Mouse (Mus musculus): ENCODE measurements around the gene Syt5. TPM values are rescaled to one million over a fixed set of nuclear protein-coding genes. Genes with fewer than 3 reads are reported as not detected.
"Not testable (repeated sequence)": the region's sequence is repeated elsewhere in the genome, so short reads cannot be mapped to it uniquely, and the experiment has no call there.

Gene Syt5
- polyA plus RNA-seq (2014; fragmentation: Nextera tagmentation; extraction: Ambion mirVana): 10.4 and 10.5 TPM in 2 replicates

DNA sequence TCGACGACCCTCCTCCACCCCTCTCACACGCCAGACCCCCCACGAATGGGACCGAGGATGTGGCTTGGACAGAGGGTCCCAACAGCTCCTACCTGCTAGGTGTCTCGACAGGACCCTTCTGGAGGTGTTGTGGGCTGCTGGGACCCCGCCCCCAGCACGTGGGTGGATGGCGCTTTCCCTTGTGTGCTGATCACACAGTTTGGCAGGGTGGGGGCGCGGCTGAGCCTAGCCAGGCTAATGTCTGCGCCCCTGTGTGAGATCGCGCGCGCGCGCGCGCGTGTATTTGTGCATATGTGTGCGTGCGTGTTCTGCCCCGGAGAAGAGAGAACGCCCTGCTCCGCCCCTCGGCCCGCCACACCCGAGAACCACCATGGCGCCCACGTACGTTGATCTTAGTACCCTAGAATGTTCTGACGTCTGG is at the start of gene Syt5:
Syt5 (minus strand) TSS at position 321 of the 421 bp plus-strand sequence.
- Histone ChIP-seq H3K9ac (ENCODE audit: low read length) (peak within 1 kb of the TSS; percentile 51), H3K36me3 (ENCODE audit: control insufficient read depth, insufficient read depth, low read length) (no peaks in the 10 kb centered on the region), H3K9me3 (ENCODE audit: control insufficient read depth, low read length) (no peaks in the 10 kb centered on the region), H3K27ac (ENCODE audit: low read depth, low read length) (peak within 1 kb of the TSS; percentile 42), H3K27me3 (ENCODE audit: control insufficient read depth, insufficient read depth, low read length) (no peaks in the 10 kb centered on the region), H3K4me3 (ENCODE audit: low read depth, low read length) (peak within 1 kb of the TSS; percentile 45), H3K4me1 (ENCODE audit: control insufficient read depth, insufficient read depth, low read length) (peaks cover 8% of the 10 kb centered on the region), H3K4me2 (peak within 1 kb of the TSS; percentile 75)
- DNase-seq (ENCODE audit: low spot score, missing footprints) (peak; percentile 89), ATAC-seq (ENCODE audit: low FRiP score) (peak; percentile 68)
- 11% methylated on average over 33 of the region's 33 CpGs for WGBS

- H3K27ac ChIP-seq (ENCODE audit: low read depth, low read length); ATAC-seq (ENCODE audit: low FRiP score); H3K4me1 ChIP-seq (ENCODE audit: control insufficient read depth, insufficient read depth, low read length); H3K4me2 ChIP-seq; H3K4me3 ChIP-seq (ENCODE audit: low read depth, low read length); DNase-seq (ENCODE audit: low spot score, missing footprints); H3K9ac ChIP-seq (ENCODE audit: low read length); H3K27me3 ChIP-seq (ENCODE audit: control insufficient read depth, insufficient read depth, low read length); H3K9me3 ChIP-seq (ENCODE audit: control insufficient read depth, low read length); H3K36me3 ChIP-seq (ENCODE audit: control insufficient read depth, insufficient read depth, low read length): not testable (repeated sequence)
- 69% methylated on average over 4 of the region's 4 CpGs for WGBS
Observed at GRCm38 (mm10) chr7:4597046-4597445, 49.7 kb upstream of the Syt5 start.

DNA sequence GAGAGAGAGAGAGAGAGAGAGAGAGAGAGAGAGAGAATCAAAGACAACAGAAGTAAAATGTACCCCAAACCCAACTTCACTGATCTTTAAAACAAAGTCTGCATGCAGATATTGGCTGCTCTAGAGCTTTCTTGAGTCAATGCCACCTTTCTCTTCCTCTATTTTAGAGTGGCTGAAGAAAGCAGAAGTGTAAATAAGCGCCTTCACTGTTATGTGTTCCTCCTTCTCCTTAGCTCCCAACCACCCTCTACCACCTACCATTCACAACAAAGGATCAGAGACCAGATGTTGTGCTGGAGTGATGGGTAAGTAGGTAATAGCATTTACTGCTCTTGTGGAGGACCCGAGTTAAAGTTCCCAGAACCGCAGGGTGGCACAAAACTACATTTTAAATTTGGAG is 34.1 kb upstream of the Syt5 start:
- not testable (repeated sequence) for H3K9me3 ChIP-seq (ENCODE audit: control insufficient read depth, low read length); H3K4me2 ChIP-seq; ATAC-seq (ENCODE audit: low FRiP score); H3K4me3 ChIP-seq (ENCODE audit: low read depth, low read length); H3K4me1 ChIP-seq (ENCODE audit: control insufficient read depth, insufficient read depth, low read length); H3K27me3 ChIP-seq (ENCODE audit: control insufficient read depth, insufficient read depth, low read length); H3K27ac ChIP-seq (ENCODE audit: low read depth, low read length); DNase-seq (ENCODE audit: low spot score, missing footprints); H3K9ac ChIP-seq (ENCODE audit: low read length); H3K36me3 ChIP-seq (ENCODE audit: control insufficient read depth, insufficient read depth, low read length)
- WGBS: 80% methylated on average over 3 of the region's 3 CpGs

DNA sequence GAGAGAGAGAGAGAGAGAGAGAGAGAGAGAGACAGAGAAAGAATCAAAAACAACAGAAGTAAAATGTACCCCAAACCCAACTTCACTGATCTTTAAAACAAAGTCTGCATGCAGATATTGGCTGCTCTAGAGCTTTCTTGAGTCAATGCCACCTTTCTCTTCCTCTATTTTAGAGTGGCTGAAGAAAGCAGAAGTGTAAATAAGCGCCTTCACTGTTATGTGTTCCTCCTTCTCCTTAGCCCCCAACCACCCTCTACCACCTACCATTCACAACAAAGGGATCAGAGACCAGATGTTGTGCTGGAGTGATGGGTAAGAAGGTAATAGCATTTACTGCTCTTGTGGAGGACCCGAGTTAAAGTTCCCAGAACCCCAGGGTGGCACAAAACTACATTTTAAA is 25.0 kb upstream of the Syt5 start:
- ATAC-seq (ENCODE audit: low FRiP score); H3K27ac ChIP-seq (ENCODE audit: low read depth, low read length); H3K9ac ChIP-seq (ENCODE audit: low read length); H3K4me2 ChIP-seq; H3K36me3 ChIP-seq (ENCODE audit: control insufficient read depth, insufficient read depth, low read length); DNase-seq (ENCODE audit: low spot score, missing footprints); H3K4me1 ChIP-seq (ENCODE audit: control insufficient read depth, insufficient read depth, low read length); H3K27me3 ChIP-seq (ENCODE audit: control insufficient read depth, insufficient read depth, low read length); H3K9me3 ChIP-seq (ENCODE audit: control insufficient read depth, low read length); H3K4me3 ChIP-seq (ENCODE audit: low read depth, low read length): not testable (repeated sequence)
- WGBS: 72% methylated on average over 2 of the region's 2 CpGs

DNA sequence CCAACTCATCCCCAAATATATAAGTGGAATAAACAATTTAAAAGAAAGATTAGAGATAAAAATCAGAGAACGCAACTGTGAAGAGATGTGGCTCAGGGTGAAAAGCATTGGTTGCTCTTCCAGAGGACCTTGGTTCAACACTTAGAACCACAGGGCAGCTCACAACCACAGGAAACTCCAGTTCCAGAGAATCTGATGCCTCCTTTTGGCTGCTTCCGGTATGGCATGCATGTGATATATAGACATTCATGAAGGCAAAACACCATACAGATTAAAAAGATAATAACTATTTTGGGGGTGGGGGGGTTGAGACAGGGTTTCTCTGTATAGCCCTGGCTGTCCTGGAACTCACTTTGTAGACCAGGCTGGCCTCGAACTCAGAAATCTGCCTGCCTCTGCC is 15.3 kb upstream of the Syt5 start:
- 91% methylated on average over 3 of the region's 3 CpGs for WGBS
- no peak overlapping the region for H3K27ac ChIP-seq (ENCODE audit: low read depth, low read length)
- no peaks in the 10 kb centered on the region for H3K36me3 ChIP-seq (ENCODE audit: control insufficient read depth, insufficient read depth, low read length)
- H3K4me1 ChIP-seq (ENCODE audit: control insufficient read depth, insufficient read depth, low read length): no peaks in the 10 kb centered on the region
- no peak overlapping the region for H3K9ac ChIP-seq (ENCODE audit: low read length)
- H3K9me3 ChIP-seq (ENCODE audit: control insufficient read depth, low read length): no peaks in the 10 kb centered on the region
- no peaks in the 10 kb centered on the region for H3K27me3 ChIP-seq (ENCODE audit: control insufficient read depth, insufficient read depth, low read length)
- DNase-seq (ENCODE audit: low spot score, missing footprints) (no peak), ATAC-seq (ENCODE audit: low FRiP score) (no peak)
- no peak overlapping the region for H3K4me3 ChIP-seq (ENCODE audit: low read depth, low read length)
- no peak overlapping the region for H3K4me2 ChIP-seq

DNA sequence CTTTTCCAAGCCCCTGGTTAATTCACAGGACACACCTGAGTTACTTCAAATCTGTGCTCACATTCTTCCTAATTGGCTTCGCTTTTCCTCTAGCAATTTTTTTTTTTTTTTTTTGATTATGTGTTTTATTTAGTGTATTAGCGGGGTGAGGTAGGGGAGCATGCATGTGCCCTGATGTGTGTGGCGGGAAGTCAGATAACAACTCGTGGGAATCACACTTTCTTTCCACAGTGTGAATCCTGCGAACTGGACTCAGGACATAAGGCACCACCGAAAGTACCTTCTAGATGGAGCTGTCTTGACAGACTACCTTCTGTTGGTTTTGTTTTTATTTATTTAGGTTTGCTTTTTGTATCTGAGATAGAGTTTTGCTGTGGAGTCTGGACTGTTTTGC is 9.8 kb upstream of the Syt5 start:
- Histone ChIP-seq H3K36me3 (ENCODE audit: control insufficient read depth, insufficient read depth, low read length) (no peaks in the 10 kb centered on the region), H3K4me3 (ENCODE audit: low read depth, low read length) (no peak overlapping the region), H3K9ac (ENCODE audit: low read length) (no peak overlapping the region), H3K4me2 (no peak overlapping the region), H3K9me3 (ENCODE audit: control insufficient read depth, low read length) (no peaks in the 10 kb centered on the region), H3K27me3 (ENCODE audit: control insufficient read depth, insufficient read depth, low read length) (no peaks in the 10 kb centered on the region), H3K27ac (ENCODE audit: low read depth, low read length) (no peak overlapping the region), H3K4me1 (ENCODE audit: control insufficient read depth, insufficient read depth, low read length) (0 out of 2 replicates have a peak, but pooled peaks cover 2% of the 10 kb centered on the region)
- WGBS: 72% methylated on average over 6 of the region's 6 CpGs
- ATAC-seq (ENCODE audit: low FRiP score) (peak; percentile 51; the same call in 1 of the 2 replicates), DNase-seq (ENCODE audit: low spot score, missing footprints) (no peak)

GRCm38 (mm10) chr7:4556256-4557166 is 9.2 kb upstream of the Syt5 start:
- Histone ChIP-seq H3K27ac (ENCODE audit: low read depth, low read length) (no peak overlapping the region), H3K4me1 (ENCODE audit: control insufficient read depth, insufficient read depth, low read length) (0 out of 2 replicates have a peak, but pooled peaks cover 2% of the 10 kb centered on the region), H3K4me2 (no peak overlapping the region), H3K9me3 (ENCODE audit: control insufficient read depth, low read length) (no peaks in the 10 kb centered on the region), H3K27me3 (ENCODE audit: control insufficient read depth, insufficient read depth, low read length) (no peaks in the 10 kb centered on the region), H3K36me3 (ENCODE audit: control insufficient read depth, insufficient read depth, low read length) (no peaks in the 10 kb centered on the region), H3K4me3 (ENCODE audit: low read depth, low read length) (no peak overlapping the region), H3K9ac (ENCODE audit: low read length) (no peak overlapping the region)
- 22% methylated on average over 15 of the region's 15 CpGs for WGBS
- peak; percentile 91 for ATAC-seq (ENCODE audit: low FRiP score)
- DNase-seq (ENCODE audit: low spot score, missing footprints): peak; percentile 97

GRCm38 (mm10) chr7:4546591-4547131 is 680 bp downstream of the Syt5 start:
- H3K9ac ChIP-seq (ENCODE audit: low read length): peak overlapping the region; percentile 51
- 2% methylated on average over 26 of the region's 26 CpGs for WGBS
- H3K9me3 ChIP-seq (ENCODE audit: control insufficient read depth, low read length): no peaks in the 10 kb centered on the region
- peak overlapping the region; percentile 75 for H3K4me2 ChIP-seq
- DNase-seq (ENCODE audit: low spot score, missing footprints) (peak; percentile 99), ATAC-seq (ENCODE audit: low FRiP score) (peak; percentile 93)
- peak overlapping the region; percentile 45 for H3K4me3 ChIP-seq (ENCODE audit: low read depth, low read length)
- peak overlapping the region; percentile 42 for H3K27ac ChIP-seq (ENCODE audit: low read depth, low read length)
- no peaks in the 10 kb centered on the region for H3K36me3 ChIP-seq (ENCODE audit: control insufficient read depth, insufficient read depth, low read length)
- H3K27me3 ChIP-seq (ENCODE audit: control insufficient read depth, insufficient read depth, low read length): no peaks in the 10 kb centered on the region
- H3K4me1 ChIP-seq (ENCODE audit: control insufficient read depth, insufficient read depth, low read length): peaks cover 8% of the 10 kb centered on the region

GRCm38 (mm10) chr7:4546050-4546449 is 1.3 kb downstream of the Syt5 start:
- Histone ChIP-seq H3K4me3 (ENCODE audit: low read depth, low read length) (peak overlapping the region; percentile 45), H3K4me2 (peak overlapping the region; percentile 75), H3K9ac (ENCODE audit: low read length) (peak overlapping the region; percentile 51; the same call in 1 of the 2 replicates), H3K4me1 (ENCODE audit: control insufficient read depth, insufficient read depth, low read length) (peaks cover 8% of the 10 kb centered on the region), H3K36me3 (ENCODE audit: control insufficient read depth, insufficient read depth, low read length) (no peaks in the 10 kb centered on the region), H3K27me3 (ENCODE audit: control insufficient read depth, insufficient read depth, low read length) (no peaks in the 10 kb centered on the region), H3K9me3 (ENCODE audit: control insufficient read depth, low read length) (no peaks in the 10 kb centered on the region), H3K27ac (ENCODE audit: low read depth, low read length) (peak overlapping the region; percentile 42; the same call in 1 of the 2 replicates)
- 77% methylated on average over 15 of the region's 15 CpGs for WGBS
- ATAC-seq (ENCODE audit: low FRiP score) (peak; percentile 49), DNase-seq (ENCODE audit: low spot score, missing footprints) (no peak)
